Mouse (Mus musculus): ENCODE results near the gene Ccdc90b. TPM values are rescaled to one million over a fixed set of nuclear protein-coding genes. Genes with fewer than 3 reads are reported as not detected.

The Ccdc90b gene
- total RNA-seq (2021): 10 to 100 TPM; 31.3 to 37.2 TPM
- long read RNA-seq, experiment 1, transcript Ccdc90b-201 (9 exons, 1,596 nt): major isoform, 43 of 53 reads
- long read RNA-seq, experiment 1, partial matches to known transcripts: 3 of 53 reads
- long read RNA-seq, experiment 1, other reads (novel, unspliced or antisense): 4 of 53 reads
- long read RNA-seq, experiment 2, transcript Ccdc90b-201 (9 exons, 1,596 nt): major isoform, 34 of 36 reads
- long read RNA-seq, experiment 2, partial matches to known transcripts: 0 of 36 reads
- long read RNA-seq, experiment 2, other reads (novel, unspliced or antisense): 0 of 36 reads

- peak; percentile 48 to 81 for DNase-seq (ENCODE audit: low spot score in 2 of 2)
Observed at GRCm38 (mm10) chr7:92560986-92561876, at the start of gene Ccdc90b. Gene Ccdc90b, plus strand, starts transcription at chr7:92561149.

- no peak for DNase-seq (ENCODE audit: low spot score in 2 of 2)
Observed at GRCm38 (mm10) chr7:92520397-92520796, 40.6 kb upstream of the Ccdc90b start.

DNA sequence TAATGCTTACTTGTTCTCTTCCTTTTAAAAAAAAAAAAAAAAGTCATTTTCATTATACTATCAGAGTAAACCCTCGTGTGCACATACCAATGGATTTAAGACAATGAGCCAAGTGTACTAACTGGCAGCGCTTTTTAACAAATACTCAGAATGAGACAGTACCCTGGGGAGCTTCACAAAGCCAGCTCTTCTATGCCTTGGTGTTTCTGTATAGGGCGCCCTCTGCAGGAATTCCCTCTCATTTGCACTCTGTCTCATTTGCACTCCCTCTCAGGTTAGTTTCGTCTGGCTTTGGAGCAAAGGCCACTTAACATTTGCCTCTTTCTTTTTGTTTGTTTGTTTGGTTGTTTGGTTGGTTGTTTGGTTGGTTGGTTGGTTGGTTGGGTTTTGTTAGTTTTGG lies 40.1 kb upstream of the Ccdc90b start:
- peak in 1 of 2 experiments; percentile 9 for DNase-seq (ENCODE audit: low spot score in 2 of 2)

- DNase-seq (ENCODE audit: low spot score in 2 of 2): no peak
Observed at GRCm38 (mm10) chr7:92529245-92529644, 31.7 kb upstream of the Ccdc90b start.

DNA sequence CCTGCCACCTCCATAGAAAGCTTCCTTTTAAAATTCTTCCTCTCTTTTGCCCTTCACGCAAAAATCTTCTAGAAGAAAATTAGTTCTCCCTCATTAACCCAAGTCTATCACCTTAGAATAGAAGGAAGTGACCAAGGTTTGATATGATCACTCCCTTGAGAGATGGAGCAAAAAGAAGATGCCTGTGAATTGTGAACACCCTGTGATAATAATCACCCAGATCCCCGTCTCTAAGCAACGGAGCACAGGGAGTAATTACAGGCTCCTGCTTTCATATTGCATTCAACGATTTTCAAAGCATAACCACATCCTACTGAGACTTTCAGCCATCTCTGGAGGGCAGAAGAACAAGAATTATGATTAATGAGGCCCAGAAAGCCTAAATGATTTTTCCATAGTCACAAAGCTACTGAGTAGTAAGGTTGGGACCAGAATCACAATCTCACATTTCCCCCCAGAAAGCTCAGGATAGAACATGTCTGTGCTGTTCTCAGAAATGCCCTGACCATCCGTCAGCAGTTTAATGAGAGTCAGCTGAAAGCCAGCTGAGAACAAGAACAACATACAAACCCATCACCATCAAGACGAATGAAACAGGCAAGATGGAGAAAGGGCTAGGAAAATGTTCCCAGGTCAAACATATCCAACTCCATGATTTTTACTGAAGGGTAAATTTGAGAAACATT lies 28.5 kb upstream of the Ccdc90b start:
- no peak for DNase-seq (ENCODE audit: low spot score in 2 of 2)

GRCm38 (mm10) chr7:92546763-92547162 lies 14.2 kb upstream of the Ccdc90b start:
- DNase-seq (ENCODE audit: low spot score in 2 of 2): no peak

GRCm38 (mm10) chr7:92550248-92550989 lies 10.5 kb upstream of the Ccdc90b start:
- no peak for DNase-seq (ENCODE audit: low spot score in 2 of 2)

DNA sequence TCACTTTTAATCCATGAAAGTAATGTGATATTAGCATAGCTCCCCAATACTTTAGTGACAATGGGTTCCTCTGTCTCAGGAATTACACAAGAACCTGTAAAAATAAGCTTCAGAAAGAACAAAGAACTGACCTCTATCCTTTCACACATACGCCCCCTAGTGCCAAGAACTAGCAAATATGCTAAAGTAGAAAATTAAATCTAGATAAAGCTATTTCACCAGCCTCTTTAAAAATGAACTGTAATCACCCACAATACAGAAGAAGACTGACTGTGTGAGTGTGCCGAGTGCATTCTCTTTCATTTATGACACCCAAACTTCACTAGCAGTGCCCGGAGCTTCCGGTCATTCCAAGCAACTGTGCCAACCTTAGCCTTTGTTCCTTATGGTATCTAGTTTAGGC lies 10.0 kb upstream of the Ccdc90b start:
- DNase-seq (ENCODE audit: low spot score in 2 of 2): no peak

DNA sequence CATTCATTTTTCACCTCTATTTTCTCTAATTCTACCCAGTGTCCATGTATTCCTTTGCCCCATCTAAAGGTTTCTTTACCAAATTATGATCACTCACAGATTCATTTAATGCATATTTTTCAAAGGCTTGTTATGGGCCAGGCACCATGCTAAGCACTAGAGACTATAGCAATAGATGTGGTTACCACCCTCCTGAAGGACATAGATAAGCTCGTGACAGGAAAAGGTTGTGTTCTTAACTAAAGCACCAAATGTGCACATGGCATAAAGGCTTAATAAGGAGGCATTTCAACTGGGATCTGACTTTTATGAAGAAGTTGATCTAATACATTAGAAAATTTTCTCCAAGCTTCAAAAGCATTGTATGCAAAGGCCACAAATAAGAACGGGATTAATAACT lies 2.2 kb upstream of the Ccdc90b start:
- DNase-seq (ENCODE audit: low spot score in 2 of 2): no peak

DNA sequence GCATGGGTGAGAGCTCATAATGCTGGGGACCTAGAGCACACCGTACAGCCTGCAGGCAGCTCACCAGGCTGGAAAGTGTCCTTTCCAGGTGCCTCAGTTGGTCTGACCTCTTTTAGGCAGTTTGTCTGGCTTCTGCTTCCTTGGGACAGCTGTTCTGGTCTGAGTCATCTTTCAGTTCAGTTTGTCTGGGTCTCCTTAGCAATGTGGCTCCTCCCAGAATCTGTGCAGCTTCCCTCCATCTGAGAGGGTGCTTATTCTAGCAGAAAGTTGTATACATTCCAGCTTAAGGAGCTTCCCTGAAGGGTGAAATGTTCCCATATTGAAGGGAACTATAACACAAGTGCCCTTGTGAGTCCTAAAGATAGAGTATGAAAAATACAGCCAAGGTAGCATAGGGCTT lies 5.8 kb downstream of the Ccdc90b start:
- no peak for DNase-seq (ENCODE audit: low spot score in 2 of 2)

DNA sequence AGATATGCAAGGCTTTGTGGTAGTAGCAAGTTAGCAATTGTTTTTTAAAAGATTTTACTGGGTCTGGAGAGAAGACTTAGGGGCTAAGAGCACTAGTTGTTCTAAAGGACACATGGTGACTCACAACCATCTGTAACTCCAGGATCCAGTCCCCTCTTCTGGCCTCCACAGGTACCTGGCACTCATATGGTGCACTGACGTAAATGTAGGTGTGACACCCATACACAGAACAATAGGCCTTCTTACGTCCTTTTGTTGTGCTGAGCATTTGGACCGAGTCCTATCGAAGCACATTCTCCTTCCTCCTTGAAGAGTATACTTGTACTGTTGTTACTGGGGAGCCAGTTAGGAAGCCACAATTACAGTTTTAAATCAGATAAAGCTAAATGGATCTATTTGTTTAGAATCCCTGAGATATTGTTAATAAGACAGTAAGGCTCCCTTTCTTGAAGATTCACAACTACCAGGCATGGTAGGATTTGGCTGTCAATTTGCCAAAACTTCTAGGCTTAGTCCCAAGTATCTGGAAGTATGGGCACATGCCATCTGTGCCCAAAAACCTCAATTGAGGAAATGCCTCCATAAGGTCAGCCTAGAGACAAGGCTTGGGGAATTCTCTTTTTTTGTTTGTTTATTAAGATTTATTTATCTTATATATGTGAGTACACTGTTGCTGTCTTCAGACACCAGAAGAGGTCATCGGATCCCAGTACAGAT lies 19.7 kb downstream of the Ccdc90b start:
- no peak for DNase-seq (ENCODE audit: low spot score in 2 of 2)

- no peak for DNase-seq (ENCODE audit: low spot score in 2 of 2)
Observed at GRCm38 (mm10) chr7:92583567-92583966, 22.6 kb downstream of the Ccdc90b start.

DNA sequence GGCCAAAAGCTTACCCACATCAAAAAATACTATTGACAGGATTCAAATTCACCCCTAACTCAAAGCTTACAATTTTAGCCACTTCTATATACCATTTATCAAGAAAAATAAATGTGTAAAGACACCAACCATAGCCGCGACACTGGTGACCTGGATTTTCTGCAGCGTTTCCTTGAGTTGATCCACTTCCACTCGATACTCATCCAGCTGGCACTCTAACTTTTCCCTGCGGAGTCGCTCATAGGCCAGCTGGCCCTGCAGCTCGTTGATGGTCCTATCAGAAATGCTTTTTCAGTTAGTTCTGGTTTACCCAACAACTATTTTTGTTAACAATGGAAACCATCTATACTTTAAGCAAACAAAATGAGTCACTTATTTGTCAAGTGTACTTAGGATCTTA lies 29.0 kb downstream of the Ccdc90b start:
- no peak for DNase-seq (ENCODE audit: low spot score in 2 of 2)

DNA sequence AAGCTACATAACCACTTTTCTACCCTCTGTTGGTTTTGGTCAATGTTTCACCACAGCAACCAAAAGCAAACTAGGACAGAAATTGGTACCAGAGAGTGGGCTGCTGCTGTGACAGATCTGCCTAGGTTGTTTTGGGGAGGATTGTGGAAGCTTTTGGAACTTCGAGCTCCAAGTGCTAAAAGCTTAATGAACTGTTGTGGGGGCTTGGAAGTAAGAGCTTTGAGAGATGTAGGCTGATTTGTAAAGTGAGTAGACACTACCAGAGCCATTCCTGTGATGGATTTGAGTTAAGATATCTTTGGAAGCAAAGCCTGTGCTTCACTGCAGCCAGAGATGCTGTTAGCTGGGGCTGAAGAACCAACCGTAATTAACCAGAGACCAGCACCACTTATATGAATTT lies 29.9 kb downstream of the Ccdc90b start:
- no peak for DNase-seq (ENCODE audit: low spot score in 2 of 2)

DNA sequence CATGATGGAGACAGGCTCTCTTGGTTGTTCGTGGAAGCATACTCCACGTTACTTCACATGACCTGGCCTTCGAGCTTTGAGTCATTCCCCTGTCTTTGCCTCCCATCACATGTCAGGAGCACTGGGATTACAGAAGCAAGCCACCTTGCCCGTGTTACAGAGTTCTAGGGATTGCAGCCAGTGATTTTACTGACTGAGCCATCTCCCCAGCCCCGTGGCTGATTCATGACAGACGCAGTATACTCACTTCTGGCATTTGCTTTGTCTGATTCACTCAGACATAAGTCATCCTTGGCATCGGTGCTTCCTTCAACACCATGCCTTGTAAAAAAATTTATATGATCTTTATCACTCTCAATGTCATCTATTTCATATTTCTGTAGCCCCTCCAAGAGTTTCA lies 44.0 kb downstream of the Ccdc90b start:
- no peak for DNase-seq (ENCODE audit: low spot score in 2 of 2)

- DNase-seq (ENCODE audit: low spot score in 2 of 2): no peak
Observed at GRCm38 (mm10) chr7:92610830-92611229, 49.9 kb downstream of the Ccdc90b start.

DNA sequence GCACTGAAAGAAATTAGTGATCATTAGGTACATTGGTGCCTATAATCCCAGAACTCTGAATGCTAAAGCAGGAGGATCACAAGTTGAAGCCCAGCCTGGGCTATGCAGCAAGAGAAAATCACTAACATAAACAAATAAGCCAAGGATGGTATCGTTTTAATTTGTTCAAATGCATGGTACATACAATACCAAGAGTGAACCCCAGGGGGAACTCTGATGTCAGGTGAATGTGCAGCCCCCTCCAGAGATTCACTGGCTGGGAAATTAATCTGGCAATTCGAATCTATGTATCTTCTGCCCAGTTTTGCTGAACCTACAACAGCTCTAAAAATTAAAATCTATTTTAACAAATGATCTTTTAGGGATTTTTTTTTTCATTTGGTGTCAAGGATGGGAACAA lies 63.5 kb downstream of the Ccdc90b start:
- no peak for DNase-seq (ENCODE audit: low spot score in 2 of 2)

DNA sequence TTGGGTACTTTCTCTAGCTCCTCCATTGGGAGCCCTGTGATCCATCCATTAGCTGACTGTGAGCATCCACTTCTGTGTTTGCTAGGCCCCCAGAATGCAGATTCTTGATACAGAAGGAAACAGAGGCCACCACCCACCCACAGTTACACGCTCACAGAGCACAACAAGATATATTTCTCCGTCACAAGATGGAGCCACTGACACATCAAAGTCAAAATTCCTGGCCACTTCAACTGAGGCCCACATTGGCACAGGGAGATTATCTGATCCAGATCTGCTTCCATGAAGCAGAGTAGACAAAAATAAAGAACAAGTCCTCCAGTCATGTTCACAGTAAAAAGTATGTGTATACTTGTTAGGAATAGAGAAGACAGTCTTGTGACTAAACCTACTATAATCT lies 69.2 kb downstream of the Ccdc90b start:
- no peak for DNase-seq (ENCODE audit: low spot score in 2 of 2)

Measured in gastrocnemius, postnatal 4 days (tissue).